Mouse (Mus musculus): ENCODE data around the gene Taf4.

The Taf4 gene

GRCm38 (mm10) chr2:179982715-179983114 is 6.3 kb upstream of the Taf4 start:
- DNase-seq (ENCODE audit: low spot score in 2 of 2) = no peak

- no peak for DNase-seq (ENCODE audit: low spot score in 2 of 2)
Observed at GRCm38 (mm10) chr2:179980616-179981015, 4.2 kb upstream of the Taf4 start.

GRCm38 (mm10) chr2:179979836-179980235 is 3.4 kb upstream of the Taf4 start:
- DNase-seq (ENCODE audit: low spot score in 2 of 2) = peak; percentile 50 to 65

- no peak for DNase-seq (ENCODE audit: low spot score in 2 of 2)
Observed at GRCm38 (mm10) chr2:179978250-179978649, 1.8 kb upstream of the Taf4 start.

- DNase-seq (ENCODE audit: low spot score in 2 of 2) = no peak
Observed at GRCm38 (mm10) chr2:179977344-179978025, 1.0 kb upstream of the Taf4 start.

- DNase-seq (ENCODE audit: low spot score in 2 of 2) = no peak
Observed at GRCm38 (mm10) chr2:179976295-179976627, 185 bp downstream of the Taf4 start.

- no peak for DNase-seq (ENCODE audit: low spot score in 2 of 2)
Observed at GRCm38 (mm10) chr2:179975851-179976250, 595 bp downstream of the Taf4 start.

GRCm38 (mm10) chr2:179974651-179975471 is 1.6 kb downstream of the Taf4 start:
- DNase-seq (ENCODE audit: low spot score in 2 of 2) = peak in 1 of 2 experiments; percentile 31

GRCm38 (mm10) chr2:179973871-179974628 is 2.4 kb downstream of the Taf4 start:
- no peak for DNase-seq (ENCODE audit: low spot score in 2 of 2)

- no peak for DNase-seq (ENCODE audit: low spot score in 2 of 2)
Observed at GRCm38 (mm10) chr2:179972406-179972805, 4.0 kb downstream of the Taf4 start.

GRCm38 (mm10) chr2:179971891-179972290 is 4.6 kb downstream of the Taf4 start:
- no peak for DNase-seq (ENCODE audit: low spot score in 2 of 2)

- no peak for DNase-seq (ENCODE audit: low spot score in 2 of 2)
Observed at GRCm38 (mm10) chr2:179969137-179969536, 7.3 kb downstream of the Taf4 start.

- DNase-seq (ENCODE audit: low spot score in 2 of 2) = no peak
Observed at GRCm38 (mm10) chr2:179967633-179968032, 8.8 kb downstream of the Taf4 start.

- no peak for DNase-seq (ENCODE audit: low spot score in 2 of 2)
Observed at GRCm38 (mm10) chr2:179961420-179961819, 15.0 kb downstream of the Taf4 start.

GRCm38 (mm10) chr2:179960327-179960726 is 16.1 kb downstream of the Taf4 start:
- DNase-seq (ENCODE audit: low spot score in 2 of 2) = no peak

- no peak for DNase-seq (ENCODE audit: low spot score in 2 of 2)
Observed at GRCm38 (mm10) chr2:179959391-179959790, 17.1 kb downstream of the Taf4 start.

- DNase-seq (ENCODE audit: low spot score in 2 of 2) = no peak
Observed at GRCm38 (mm10) chr2:179951542-179952524, 24.6 kb downstream of the Taf4 start.

- DNase-seq (ENCODE audit: low spot score in 2 of 2) = no peak
Observed at GRCm38 (mm10) chr2:179948820-179949219, 27.6 kb downstream of the Taf4 start.

GRCm38 (mm10) chr2:179947607-179948006 is 28.8 kb downstream of the Taf4 start:
- no peak for DNase-seq (ENCODE audit: low spot score in 2 of 2)

- DNase-seq (ENCODE audit: low spot score in 2 of 2) = no peak
Observed at GRCm38 (mm10) chr2:179946496-179946895, 29.9 kb downstream of the Taf4 start.

- no peak for DNase-seq (ENCODE audit: low spot score in 2 of 2)
Observed at GRCm38 (mm10) chr2:179945051-179945450, 31.4 kb downstream of the Taf4 start.

All from urinary bladder, postnatal 36 days (tissue).